Mouse (Mus musculus) embryo, embryonic 10 days (tissue): ENCODE data around the gene Alox5.
"Not testable (repeated sequence)": the region's sequence is repeated elsewhere in the genome, so short reads cannot be mapped to it uniquely, and the experiment has no call there.

ENCODE experiments used
- DNase-seq: peaks from one replicate; pipeline ENCODE4 v3.0.0-alpha.2; 2015; ENCODE audit warnings: low spot score

The Alox5 gene

DNA sequence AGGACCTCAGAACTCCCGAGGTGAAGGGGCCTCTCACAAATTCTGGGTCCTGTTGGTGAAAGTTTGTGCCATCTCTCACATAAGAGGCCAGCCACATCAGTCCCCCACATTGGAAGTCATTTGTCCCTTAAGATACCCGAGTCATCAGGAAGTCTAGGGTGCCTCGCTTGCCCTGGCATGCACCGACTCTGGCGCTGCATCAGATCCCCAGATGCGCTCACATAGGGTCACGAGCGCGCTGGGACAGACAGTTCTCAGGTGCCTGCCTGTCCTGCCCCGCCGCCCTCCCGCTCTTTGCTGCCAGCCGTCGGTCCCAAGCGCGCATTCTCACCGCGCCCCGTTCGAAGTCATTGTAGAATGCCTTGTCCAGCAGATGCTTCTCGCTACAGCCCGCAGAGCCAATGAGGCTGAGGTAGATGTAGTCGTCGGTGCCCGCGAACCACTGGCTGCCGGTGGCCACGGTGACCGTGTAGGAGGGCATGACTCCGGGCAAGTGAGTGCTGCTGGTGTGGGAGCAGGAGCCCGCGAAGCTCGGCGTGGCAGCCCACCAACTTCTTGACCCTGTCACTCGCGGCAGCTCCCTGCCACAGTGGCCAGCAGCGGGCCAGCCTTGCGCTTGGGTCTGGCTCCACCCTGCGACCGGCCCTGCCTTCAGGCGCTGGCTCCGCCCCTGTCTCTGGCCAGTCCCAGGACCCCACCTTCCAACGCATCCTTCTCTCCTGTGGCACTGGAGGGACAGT lies at the start of gene Alox5:
Alox5 (minus strand) TSS at position 635 of the 740 bp plus-strand sequence.
- DNase-seq = peak; percentile 69

GRCm38 (mm10) chr6:116506302-116507003 lies 45.5 kb upstream of the Alox5 start, which contains the start of gene Olfr212:
Gene Olfr212 (plus strand): TSS chr6:116506516.
- DNase-seq = not testable (repeated sequence)

- DNase-seq = no peak
Observed at GRCm38 (mm10) chr6:116495960-116496359, 35.0 kb upstream of the Alox5 start.

DNA sequence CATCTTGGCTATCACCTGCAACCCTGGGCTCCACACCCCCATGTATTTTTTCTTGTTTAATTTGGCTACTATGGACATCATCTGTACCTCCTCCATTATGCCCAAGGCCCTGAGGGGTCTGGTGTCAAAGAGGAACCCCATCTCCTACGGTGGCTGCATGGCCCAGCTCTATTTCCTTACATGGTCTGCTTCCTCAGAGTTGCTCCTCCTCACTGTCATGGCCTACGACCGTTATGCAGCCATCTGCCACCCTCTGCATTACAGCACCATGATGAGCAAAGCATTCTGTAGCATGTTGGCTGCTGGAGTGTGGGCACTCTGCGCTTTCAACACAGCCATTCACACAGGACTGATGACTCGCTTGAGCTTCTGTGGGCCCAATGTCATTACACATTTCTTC lies 32.8 kb upstream of the Alox5 start:
- DNase-seq = no peak

GRCm38 (mm10) chr6:116488791-116489190 lies 27.8 kb upstream of the Alox5 start, which contains the start of gene Olfr211:
Gene Olfr211 (plus strand): TSS chr6:116489091.
- no peak for DNase-seq

GRCm38 (mm10) chr6:116486833-116487232 lies 25.9 kb upstream of the Alox5 start:
- DNase-seq = no peak

GRCm38 (mm10) chr6:116485081-116485480 lies 24.1 kb upstream of the Alox5 start:
- no peak for DNase-seq

GRCm38 (mm10) chr6:116468081-116468480 lies 7.1 kb upstream of the Alox5 start:
- DNase-seq = peak; percentile 24

DNA sequence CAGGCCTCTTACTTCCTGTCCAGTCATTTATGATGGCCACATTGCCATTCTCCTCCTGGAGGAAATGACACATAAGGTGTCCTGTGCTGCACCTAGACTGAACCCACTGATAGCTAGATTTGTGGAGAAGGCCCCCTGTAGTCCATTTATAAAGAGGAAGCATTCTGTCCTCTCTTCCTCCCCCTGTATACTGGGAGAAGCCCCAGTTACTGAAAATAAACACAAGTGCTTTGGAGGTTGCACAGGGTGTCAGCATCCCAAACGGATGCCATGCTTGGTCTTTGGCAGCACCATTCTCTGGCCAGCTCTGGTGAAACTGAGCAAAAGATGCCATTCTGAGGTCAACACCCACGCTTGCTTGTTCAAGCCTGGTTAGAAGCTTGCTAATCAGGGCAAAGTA lies 1.7 kb downstream of the Alox5 start:
- no peak for DNase-seq

DNA sequence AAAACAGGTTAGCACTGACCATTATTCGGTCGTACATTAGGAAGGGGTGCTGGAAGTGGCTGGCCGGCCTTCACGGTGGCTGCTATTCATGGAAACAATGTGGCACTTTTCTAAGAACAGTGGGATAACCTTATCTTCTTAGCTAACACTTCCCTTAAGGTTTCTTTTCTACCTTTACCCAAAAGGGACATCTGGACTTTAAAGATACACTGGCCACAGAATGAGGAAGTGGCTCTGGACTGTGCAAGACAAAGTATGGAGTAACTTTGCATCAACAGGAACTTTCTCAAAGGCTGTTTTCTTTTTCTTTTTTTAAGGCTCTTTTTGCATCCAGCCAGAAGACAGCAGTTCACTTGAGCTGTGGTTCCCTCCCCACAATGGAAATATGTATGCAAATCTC lies 2.2 kb downstream of the Alox5 start:
- no peak for DNase-seq

DNA sequence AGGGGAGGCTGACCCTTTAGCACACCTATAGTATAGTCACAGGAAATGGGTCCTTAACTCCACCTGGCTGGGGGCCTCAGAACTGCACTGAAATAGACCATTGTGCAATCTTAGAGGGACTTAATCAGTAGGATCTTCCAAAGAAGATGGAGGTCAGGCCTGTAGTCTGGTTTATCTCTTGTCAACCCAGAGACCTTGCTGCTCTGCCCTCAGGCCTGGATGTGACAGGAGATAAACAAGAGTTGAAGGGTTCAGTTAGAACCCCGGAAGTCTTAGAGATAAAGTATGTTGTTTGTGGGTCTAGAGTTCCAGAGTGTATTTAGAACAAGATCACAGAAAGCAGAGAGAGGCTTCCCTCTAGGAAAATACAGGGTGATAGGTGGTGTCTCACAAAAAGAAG lies 4.5 kb downstream of the Alox5 start:
- DNase-seq = no peak

- no peak for DNase-seq
Observed at GRCm38 (mm10) chr6:116455781-116456180, 5.2 kb downstream of the Alox5 start.

DNA sequence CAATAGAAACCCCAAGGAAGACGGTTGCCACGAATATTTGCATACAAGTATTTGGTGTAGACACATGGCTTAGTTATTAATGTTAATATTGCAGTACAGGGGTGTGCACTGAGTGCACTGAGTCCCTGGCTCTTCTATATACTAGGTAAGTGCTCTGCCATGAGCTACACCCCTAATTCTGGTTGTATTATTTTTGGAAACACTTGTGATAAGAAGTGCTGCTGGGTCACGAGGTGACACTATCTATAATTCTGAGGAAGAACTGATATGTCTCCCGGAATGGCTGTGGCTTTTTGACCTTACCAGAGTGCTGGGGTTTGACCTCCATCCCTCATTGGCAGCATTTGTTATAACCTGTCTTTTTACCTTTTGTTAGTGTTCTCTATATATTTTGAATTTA lies 20.1 kb downstream of the Alox5 start:
- no peak for DNase-seq

DNA sequence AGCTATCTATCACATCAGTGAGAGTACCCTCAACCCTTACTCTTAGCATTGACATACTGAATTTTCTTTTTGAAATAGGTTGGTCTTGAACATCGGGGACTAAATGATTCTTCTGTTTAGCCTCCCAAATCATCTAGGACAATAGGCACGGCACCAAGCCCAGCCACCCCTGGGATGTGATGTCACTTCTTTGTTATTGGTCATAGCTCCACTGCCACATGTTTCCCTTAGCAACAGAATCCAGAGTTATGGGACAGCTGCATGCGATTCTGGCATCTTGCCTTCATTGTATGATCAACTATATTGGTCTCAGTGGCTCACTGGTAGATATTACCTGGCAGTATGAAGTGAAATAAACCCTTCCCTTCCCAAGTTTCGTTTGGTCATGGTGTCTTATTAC lies 20.5 kb downstream of the Alox5 start:
- no peak for DNase-seq

DNA sequence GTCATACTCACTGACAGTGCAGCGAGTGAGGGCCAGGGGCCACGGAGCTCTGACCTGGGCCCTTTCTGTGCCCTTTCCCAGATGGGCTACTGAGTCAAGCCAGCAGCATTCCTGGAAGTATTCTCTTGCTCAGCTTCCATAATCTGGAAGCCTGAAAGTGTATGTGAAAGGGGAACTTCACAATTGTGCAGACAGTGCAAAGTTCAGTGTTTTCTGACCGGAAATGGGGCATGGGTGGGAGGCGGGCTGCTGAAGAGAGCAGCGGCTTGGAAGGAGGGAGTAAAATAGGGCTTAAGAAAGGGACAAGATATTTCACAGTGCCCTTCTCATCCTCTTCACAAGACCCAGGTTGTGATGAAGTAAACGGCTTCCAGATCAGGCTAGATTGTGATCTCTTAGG lies 21.4 kb downstream of the Alox5 start:
- DNase-seq = no peak

DNA sequence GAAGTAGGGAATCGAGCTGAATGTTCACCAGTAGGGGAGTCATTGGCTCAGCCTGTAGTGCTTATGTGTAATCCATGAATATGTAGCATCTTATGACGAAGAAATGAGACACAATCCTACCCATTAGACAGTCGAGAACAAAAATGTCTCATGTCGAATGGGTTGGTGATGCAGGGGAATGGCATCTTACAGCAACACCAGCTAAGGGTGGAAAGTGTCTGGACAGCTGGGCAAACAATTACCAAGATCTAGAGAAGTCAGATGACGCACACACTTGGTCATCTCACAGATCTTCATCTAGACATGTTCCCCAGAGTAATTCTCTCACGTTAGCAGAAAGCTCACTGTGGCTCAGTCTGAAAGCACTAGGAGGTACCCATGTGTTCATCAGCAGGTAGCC lies 22.1 kb downstream of the Alox5 start:
- DNase-seq = no peak

DNA sequence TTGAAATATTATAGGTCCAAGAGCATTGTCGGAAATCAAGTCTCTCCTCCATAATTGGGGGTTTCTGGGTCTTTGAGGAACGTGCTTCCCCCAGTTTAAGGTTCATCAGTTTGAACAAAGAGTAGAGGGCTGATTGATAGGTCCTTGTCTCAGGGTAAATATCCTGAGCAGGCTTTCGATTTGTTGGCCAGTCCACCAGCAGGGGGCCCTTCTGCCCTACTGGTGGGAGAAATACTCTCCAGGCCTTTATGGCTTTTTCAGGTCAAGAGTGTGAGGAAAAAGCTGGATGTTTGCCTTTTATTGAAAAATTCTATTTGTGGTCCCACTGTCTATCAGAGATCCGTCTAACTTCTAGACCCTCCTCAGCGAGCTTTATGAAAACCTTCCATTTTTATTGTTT lies 32.7 kb downstream of the Alox5 start:
- DNase-seq = no peak

- DNase-seq = no peak
Observed at GRCm38 (mm10) chr6:116427552-116427951, 33.4 kb downstream of the Alox5 start.

- DNase-seq = no peak
Observed at GRCm38 (mm10) chr6:116423664-116424063, 37.3 kb downstream of the Alox5 start.

DNA sequence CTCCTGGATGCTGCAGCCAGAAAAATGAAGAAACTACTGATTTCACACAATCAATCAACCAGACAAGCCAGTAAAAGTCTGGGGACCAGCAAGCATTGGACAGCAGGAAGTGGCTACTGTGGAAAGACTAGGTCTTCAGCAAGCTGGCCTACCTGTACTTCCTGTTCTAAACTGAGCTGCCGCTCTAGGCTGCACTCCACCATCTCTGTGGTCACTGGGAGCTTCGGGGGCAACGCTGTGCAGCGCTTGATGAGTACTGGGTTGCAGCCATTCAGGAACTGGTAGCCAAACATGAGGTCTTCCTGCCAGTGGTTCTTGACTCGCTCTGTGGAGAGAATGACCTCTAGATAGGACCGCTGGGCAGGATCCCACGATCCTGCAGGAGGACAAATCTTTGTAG lies 38.0 kb downstream of the Alox5 start:
- no peak for DNase-seq

GRCm38 (mm10) chr6:116420271-116420670 lies 40.7 kb downstream of the Alox5 start:
- no peak for DNase-seq

GRCm38 (mm10) chr6:116419699-116420098 lies 41.3 kb downstream of the Alox5 start:
- no peak for DNase-seq

- DNase-seq = no peak
Observed at GRCm38 (mm10) chr6:116418487-116418886, 42.5 kb downstream of the Alox5 start.
